Mouse (Mus musculus) kidney, embryonic 14.5 days (tissue): Measurements from ENCODE around the gene Chst15. TPM values are rescaled to one million over a fixed set of nuclear protein-coding genes. Genes with fewer than 3 reads are reported as not detected.
A peak's percentile ranks its signal among the peaks of the same experiment; 100 is the strongest.

ENCODE experiments used
- ATAC-seq: fragments of 200-750 bp; cut with Nextera tagmentation; 2 replicates; pipeline ENCODE4 v1.8.0; 2017; ENCODE audit warnings: moderate number of reproducible peaks, mild to moderate bottlenecking, moderate TSS enrichment, moderate library complexity; ENCODE audit not compliant: low FRiP score, low TSS enrichment
- H3K27ac ChIP-seq: fragments of 300-500 bp; sonication (generic); 2 replicates; pipeline ENCODE4 v1.5.1; 2014; ENCODE audit warnings: low read depth, mild to moderate bottlenecking, low read length, moderate library complexity, mixed read lengths
- H3K27me3 ChIP-seq: fragments of 300-500 bp; sonication (generic); 2 replicates; pipeline ENCODE4 v1.6.1; 2014; ENCODE audit warnings: mild to moderate bottlenecking, low read length; ENCODE audit not compliant: control insufficient read depth, insufficient read depth
- H3K36me3 ChIP-seq: fragments of 300-500 bp; sonication (generic); 2 replicates; pipeline ENCODE4 v1.6.1; 2014; ENCODE audit warnings: low read length, mixed read lengths; ENCODE audit not compliant: control insufficient read depth, insufficient read depth
- H3K4me1 ChIP-seq: fragments of 300-500 bp; sonication (generic); 2 replicates; pipeline ENCODE4 v1.6.1; 2014; ENCODE audit warnings: low read length, mixed read lengths; ENCODE audit not compliant: control insufficient read depth, insufficient read depth
- H3K4me2 ChIP-seq: fragments of 300-500 bp; sonication (generic); replicated peaks from 2 replicates; pipeline ENCODE4 v1.6.1; 2014; ENCODE audit warnings: low read depth, mild to moderate bottlenecking, low read length
- H3K4me3 ChIP-seq: fragments of 300-500 bp; sonication (generic); 2 replicates; pipeline ENCODE4 v1.5.1; 2014; ENCODE audit warnings: mild to moderate bottlenecking, low read length
- H3K9ac ChIP-seq: fragments of 300-500 bp; sonication (generic); 2 replicates; pipeline ENCODE4 v1.6.1; 2014; ENCODE audit warnings: low read depth, mild to moderate bottlenecking, low read length, moderate library complexity
- H3K9me3 ChIP-seq: fragments of 300-500 bp; sonication (generic); 2 replicates; pipeline ENCODE4 v1.6.1; 2016; ENCODE audit warnings: low read length; ENCODE audit not compliant: control insufficient read depth
- WGBS: fragments of 180-500 bp; shearing (Covaris S2); extraction: QIAGEN DNeasy Blood & Tissue Kit; methylation state at CpG from one replicate; pipeline ENCODE4 v1.1.7; 2014; 5-methylcytosine and 5-hydroxymethylcytosine counted together
- polyA plus RNA-seq: library from polyadenylated mRNA; unstranded; fragments of >200 nt; fragmentation: Nextera tagmentation; extraction: Ambion mirVana; gene quantifications from 2 replicates; pipeline ENCODE4 v1.2.1, GENCODE M21; 2014

Chst15 gene
- polyA plus RNA-seq, 1 experiment from 2014 or later, result 18.8 TPM

- 86% methylated on average over 2 of the region's 2 CpGs for WGBS
- Histone ChIP-seq H3K9ac (no peak overlapping the region), H3K27ac (no peak overlapping the region), H3K36me3 (no peaks in the 10 kb centered on the region), H3K4me2 (no peak overlapping the region), H3K9me3 (no peaks in the 10 kb centered on the region), H3K27me3 (no peaks in the 10 kb centered on the region), H3K4me1 (no peaks in the 10 kb centered on the region; the same call in 1 of the 2 replicates), H3K4me3 (no peak overlapping the region)
- no peak for ATAC-seq
These were observed 26.1 kb upstream of the Chst15 start for GRCm38 (mm10) chr7:132343146-132343545.

- no peak for ATAC-seq
These were observed 22.2 kb upstream of the Chst15 start for GRCm38 (mm10) chr7:132339041-132339839.

GRCm38 (mm10) chr7:132338350-132338749, 21.3 kb upstream of the Chst15 start:
- Histone ChIP-seq H3K4me2 (no peak overlapping the region), H3K27me3 (no peaks in the 10 kb centered on the region), H3K27ac (peak overlapping the region; percentile 77; the same call in 1 of the 2 replicates), H3K4me1 (peaks cover 11% of the 10 kb centered on the region), H3K4me3 (no peak overlapping the region), H3K36me3 (no peaks in the 10 kb centered on the region), H3K9ac (no peak overlapping the region), H3K9me3 (no peaks in the 10 kb centered on the region)
- ATAC-seq, result no peak
- 61% methylated on average over 6 of the region's 6 CpGs for WGBS

More at GRCm38 (mm10) chr7:132339041-132339839, 22.2 kb upstream of the Chst15 start:
- Histone ChIP-seq H3K27me3 (no peaks in the 10 kb centered on the region), H3K4me3 (no peak overlapping the region), H3K27ac (peak overlapping the region; percentile 77; the same call in 1 of the 2 replicates), H3K4me1 (peaks cover 11% of the 10 kb centered on the region), H3K9me3 (no peaks in the 10 kb centered on the region), H3K9ac (no peak overlapping the region), H3K4me2 (no peak overlapping the region), H3K36me3 (no peaks in the 10 kb centered on the region)
- whole genome bisulfite sequencing, result 76% methylated on average over 14 of the region's 14 CpGs

GRCm38 (mm10) chr7:132337268-132337917, 20.4 kb upstream of the Chst15 start:
- no peak overlapping the region for H3K4me3 ChIP-seq
- no peaks in the 10 kb centered on the region for H3K9me3 ChIP-seq
- peak overlapping the region; percentile 51; the same call in 1 of the 2 replicates for H3K27ac ChIP-seq
- no peak overlapping the region for H3K4me2 ChIP-seq
- no peaks in the 10 kb centered on the region for H3K36me3 ChIP-seq
- ATAC-seq, result no peak
- 71% methylated on average over 11 of the region's 11 CpGs for WGBS
- peaks cover 11% of the 10 kb centered on the region for H3K4me1 ChIP-seq
- H3K9ac ChIP-seq, result no peak overlapping the region
- H3K27me3 ChIP-seq, result no peaks in the 10 kb centered on the region

GRCm38 (mm10) chr7:132336781-132337180, 19.8 kb upstream of the Chst15 start:
- no peak overlapping the region for H3K27ac ChIP-seq
- H3K36me3 ChIP-seq, result no peaks in the 10 kb centered on the region
- no peak overlapping the region for H3K4me3 ChIP-seq
- H3K4me1 ChIP-seq, result peaks cover 11% of the 10 kb centered on the region
- no peaks in the 10 kb centered on the region for H3K9me3 ChIP-seq
- H3K9ac ChIP-seq, result no peak overlapping the region
- WGBS, result 54% methylated on average over 3 of the region's 3 CpGs
- H3K27me3 ChIP-seq, result no peaks in the 10 kb centered on the region
- no peak for ATAC-seq
- H3K4me2 ChIP-seq, result no peak overlapping the region

GRCm38 (mm10) chr7:132335367-132335766, 18.3 kb upstream of the Chst15 start:
- H3K4me2 ChIP-seq, result no peak overlapping the region
- WGBS, result 89% methylated on average over 4 of the region's 4 CpGs
- ATAC-seq, result no peak
- H3K9me3 ChIP-seq, result no peaks in the 10 kb centered on the region
- H3K27me3 ChIP-seq, result no peaks in the 10 kb centered on the region
- peaks cover 11% of the 10 kb centered on the region for H3K4me1 ChIP-seq
- H3K27ac ChIP-seq, result no peak overlapping the region
- H3K36me3 ChIP-seq, result no peaks in the 10 kb centered on the region
- no peak overlapping the region for H3K4me3 ChIP-seq
- no peak overlapping the region for H3K9ac ChIP-seq

GRCm38 (mm10) chr7:132333078-132333477, 16.1 kb upstream of the Chst15 start:
- Histone ChIP-seq H3K4me3 (no peak overlapping the region), H3K36me3 (no peaks in the 10 kb centered on the region), H3K9ac (no peak overlapping the region), H3K4me2 (no peak overlapping the region), H3K9me3 (no peaks in the 10 kb centered on the region), H3K27me3 (no peaks in the 10 kb centered on the region), H3K27ac (no peak overlapping the region), H3K4me1 (peaks cover 11% of the 10 kb centered on the region)
- 80% methylated on average over 1 of the region's 1 CpGs for WGBS
- no peak for ATAC-seq

GRCm38 (mm10) chr7:132332176-132332575, 15.1 kb upstream of the Chst15 start:
- Histone ChIP-seq H3K9ac (no peak overlapping the region), H3K9me3 (no peaks in the 10 kb centered on the region), H3K36me3 (no peaks in the 10 kb centered on the region), H3K4me1 (peaks cover 3% of the 10 kb centered on the region; the same call in 1 of the 2 replicates), H3K27me3 (no peaks in the 10 kb centered on the region), H3K27ac (no peak overlapping the region), H3K4me3 (no peak overlapping the region), H3K4me2 (no peak overlapping the region)
- WGBS, result 55% methylated on average over 11 of the region's 11 CpGs
- 0 out of 2 replicates have a peak, but pooled peaks have one; percentile 37 for ATAC-seq

- Histone ChIP-seq H3K27ac (no peak overlapping the region), H3K36me3 (no peaks in the 10 kb centered on the region), H3K4me3 (no peak overlapping the region), H3K9ac (no peak overlapping the region), H3K4me2 (no peak overlapping the region), H3K27me3 (no peaks in the 10 kb centered on the region), H3K4me1 (peaks cover 3% of the 10 kb centered on the region; the same call in 1 of the 2 replicates), H3K9me3 (no peaks in the 10 kb centered on the region)
- 58% methylated on average over 1 of the region's 1 CpGs for WGBS
- ATAC-seq, result no peak
These were observed 13.2 kb upstream of the Chst15 start for GRCm38 (mm10) chr7:132330179-132330578.
